Mouse (Mus musculus) midbrain, embryonic 15.5 days (tissue): Measurements from ENCODE around the gene Gm13124. TPM values are rescaled to one million over a fixed set of nuclear protein-coding genes. Genes with fewer than 3 reads are reported as not detected.
"Not testable (repeated sequence)": the region's sequence is repeated elsewhere in the genome, so short reads cannot be mapped to it uniquely, and the experiment has no call there.

ENCODE experiments used
- ATAC-seq: fragments of 200-750 bp; cut with Nextera tagmentation; replicated peaks from 2 replicates; pipeline ENCODE4 v1.8.0; 2017; ENCODE audit warnings: moderate TSS enrichment
- H3K27ac ChIP-seq: fragments of 300-500 bp; sonication (generic); 2 replicates; pipeline ENCODE4 v1.5.1; 2015; ENCODE audit warnings: mild to moderate bottlenecking, inconsistent platforms
- H3K27me3 ChIP-seq: fragments of 300-500 bp; sonication (generic); replicated peaks from 2 replicates; pipeline ENCODE4 v1.6.1; 2015; ENCODE audit warnings: inconsistent platforms
- H3K36me3 ChIP-seq: fragments of 300-500 bp; sonication (generic); replicated peaks from 2 replicates; pipeline ENCODE4 v1.6.1; 2015; ENCODE audit warnings: inconsistent platforms
- H3K4me1 ChIP-seq: fragments of 300-500 bp; sonication (generic); 2 replicates; pipeline ENCODE4 v1.6.1; 2015; ENCODE audit warnings: inconsistent platforms
- H3K4me2 ChIP-seq: fragments of 300-500 bp; sonication (generic); 2 replicates; pipeline ENCODE4 v1.6.1; 2015; ENCODE audit warnings: inconsistent platforms, mild to moderate bottlenecking, moderate library complexity
- H3K4me3 ChIP-seq: fragments of 300-500 bp; sonication (generic); 2 replicates; pipeline ENCODE4 v1.5.1; 2015; ENCODE audit warnings: mild to moderate bottlenecking, inconsistent platforms
- H3K9ac ChIP-seq: fragments of 300-500 bp; sonication (generic); 2 replicates; pipeline ENCODE4 v1.6.1; 2015; ENCODE audit warnings: mild to moderate bottlenecking, inconsistent platforms
- H3K9me3 ChIP-seq: fragments of 300-500 bp; sonication (generic); 2 replicates; pipeline ENCODE4 v1.6.1; 2016; ENCODE audit warnings: inconsistent platforms
- WGBS: fragments of 180-500 bp; shearing (Covaris S2); methylation state at CpG from one replicate; pipeline ENCODE4 v1.1.7; 2015; ENCODE audit warnings: mixed read lengths; 5-methylcytosine and 5-hydroxymethylcytosine counted together
- polyA plus RNA-seq: library from polyadenylated mRNA; unstranded; fragments of >200 nt; fragmentation: Nextera tagmentation; extraction: Ambion mirVana; gene quantifications from 2 replicates; pipeline ENCODE4 v1.2.1, GENCODE M21; 2015

Gene Gm13124
- not detected in 2 replicates for polyA plus RNA-seq

DNA sequence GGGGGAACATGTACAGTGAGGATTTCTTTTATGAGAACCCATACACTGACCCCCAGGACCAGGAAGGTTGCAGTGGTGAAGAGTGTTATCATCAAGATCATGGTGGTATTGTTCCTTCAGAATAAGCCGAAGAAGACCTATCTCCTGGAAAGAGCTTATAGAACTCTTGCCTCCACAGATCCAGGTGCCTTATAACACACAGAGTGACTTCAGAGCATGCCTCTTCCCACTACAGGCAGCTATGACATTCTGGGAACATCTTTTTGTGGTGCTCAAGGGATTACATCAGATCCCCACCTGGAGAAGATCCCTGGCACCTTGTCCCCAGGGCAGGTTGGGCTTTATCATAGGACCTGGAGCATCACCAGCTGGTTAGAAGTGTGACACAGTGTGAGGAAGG, at the start of gene Gm13124:
Gene Gm13124, minus strand, starts transcription at position 101 of the 400 bp plus-strand sequence.
- Histone ChIP-seq H3K9me3 (peaks cover 32% of the 10 kb centered on the region; the same call in 1 of the 2 replicates), H3K4me2 (no peak within 1 kb of the TSS), H3K36me3 (no peaks in the 10 kb centered on the region), H3K27ac (no peak within 1 kb of the TSS), H3K4me3 (no peak within 1 kb of the TSS), H3K4me1 (no peaks in the 10 kb centered on the region), H3K27me3 (no peaks in the 10 kb centered on the region), H3K9ac (no peak within 1 kb of the TSS)
- no peak for ATAC-seq
- WGBS, result 93% methylated on average over 1 of the region's 1 CpGs

DNA sequence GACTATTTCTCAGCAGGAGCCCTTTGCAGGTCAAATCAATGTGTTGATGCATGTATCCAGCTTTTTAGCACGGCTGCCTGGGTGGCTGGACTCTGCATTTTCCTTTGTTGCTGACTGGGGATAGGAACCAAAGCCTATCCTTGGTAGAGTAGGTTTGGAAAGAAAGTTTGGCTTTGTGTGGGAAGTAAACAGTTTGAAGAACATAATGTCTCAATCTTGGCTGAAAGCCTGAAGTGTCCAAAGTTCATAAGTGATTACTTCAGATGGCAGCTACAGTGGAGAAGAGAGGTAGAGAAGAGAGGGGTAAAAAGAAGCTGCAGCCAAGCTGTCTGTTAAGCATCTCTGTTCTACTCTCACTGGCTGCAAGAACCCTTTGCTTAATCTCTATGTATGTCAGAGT, 49.7 kb upstream of the Gm13124 start:
- Histone ChIP-seq H3K9ac (no peak overlapping the region), H3K4me2 (no peak overlapping the region), H3K27ac (no peak overlapping the region), H3K4me1 (no peaks in the 10 kb centered on the region), H3K4me3 (no peak overlapping the region), H3K27me3 (no peaks in the 10 kb centered on the region), H3K36me3 (no peaks in the 10 kb centered on the region), H3K9me3 (peaks cover 48% of the 10 kb centered on the region)
- no peak for ATAC-seq
- 63% methylated on average over 1 of the region's 1 CpGs for WGBS

DNA sequence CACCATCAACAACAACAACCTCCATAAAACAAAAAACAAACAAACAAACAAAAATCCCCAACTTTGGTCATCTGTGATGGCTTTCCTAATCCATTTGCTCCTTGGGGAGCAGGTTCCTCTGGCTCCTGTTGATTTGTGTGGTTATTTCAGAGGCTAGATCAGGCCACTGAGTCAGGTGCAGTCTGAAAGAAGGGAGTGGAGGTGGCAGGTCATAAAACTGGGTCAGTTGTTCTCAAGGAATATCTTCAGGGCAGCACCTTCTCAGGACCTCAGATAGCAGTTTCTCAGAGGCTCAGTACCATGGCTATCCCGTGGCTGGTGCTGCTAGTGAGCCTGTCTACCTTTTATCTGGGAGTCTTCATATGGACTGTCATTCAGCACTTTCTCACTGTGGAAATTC, 48.5 kb upstream of the Gm13124 start, which contains the start of gene Aadacl4:
Gene Aadacl4, plus strand, starts transcription at position 301 of the 400 bp plus-strand sequence.
- Histone ChIP-seq H3K4me1 (no peaks in the 10 kb centered on the region), H3K4me3 (no peak within 1 kb of the TSS), H3K9ac (no peak within 1 kb of the TSS), H3K9me3 (peaks cover 39% of the 10 kb centered on the region; the same call in 1 of the 2 replicates), H3K27me3 (no peaks in the 10 kb centered on the region), H3K27ac (no peak within 1 kb of the TSS), H3K4me2 (no peak within 1 kb of the TSS), H3K36me3 (no peaks in the 10 kb centered on the region)
- ATAC-seq, result no peak
- 43% methylated on average over 1 of the region's 1 CpGs for WGBS

DNA sequence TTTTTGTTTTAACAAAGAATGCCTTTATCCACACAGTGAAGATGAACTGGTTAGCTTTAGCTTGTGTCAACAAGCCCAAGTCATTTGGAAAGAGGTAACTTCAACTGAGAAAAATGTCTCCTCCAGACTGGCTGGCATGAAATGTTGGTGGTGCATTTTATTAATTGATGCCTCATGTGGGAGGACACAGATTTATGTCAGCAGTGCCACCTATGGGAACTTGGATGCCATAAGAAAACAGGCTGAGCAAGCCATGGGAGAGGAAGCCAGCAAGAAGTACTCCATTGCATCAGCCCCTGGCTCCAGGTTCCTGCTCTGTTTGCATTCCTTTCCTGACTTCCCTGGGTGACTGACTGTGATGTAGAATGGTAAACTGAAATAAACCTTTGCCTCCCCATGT, 27.9 kb upstream of the Gm13124 start:
- Histone ChIP-seq H3K9ac (no peak overlapping the region), H3K4me3 (no peak overlapping the region), H3K4me1 (no peaks in the 10 kb centered on the region), H3K27me3 (no peaks in the 10 kb centered on the region), H3K27ac (no peak overlapping the region), H3K36me3 (no peaks in the 10 kb centered on the region), H3K9me3 (peaks cover 12% of the 10 kb centered on the region; the same call in 1 of the 2 replicates), H3K4me2 (no peak overlapping the region)
- no peak for ATAC-seq

DNA sequence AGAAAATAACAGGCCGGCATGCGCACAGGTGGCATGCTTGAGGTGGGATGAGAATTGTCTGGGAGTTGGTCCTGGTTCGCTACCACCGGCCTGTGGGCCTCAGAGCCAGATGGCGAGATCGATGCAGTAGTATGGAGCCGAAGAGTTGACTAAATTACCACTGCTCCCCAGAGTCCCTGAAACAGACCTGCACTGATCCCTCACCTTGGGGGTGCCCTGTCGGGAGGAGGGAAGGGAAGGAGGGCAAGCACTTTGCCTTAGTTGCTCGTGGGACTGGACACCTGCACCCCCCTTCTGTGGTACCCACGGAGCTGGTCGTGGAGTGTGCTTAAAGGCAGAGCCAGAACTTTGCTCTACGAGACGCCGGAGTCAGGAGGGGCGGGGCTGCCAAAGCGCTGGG, 21.3 kb upstream of the Gm13124 start:
- ATAC-seq, H3K4me1 ChIP-seq, H3K4me3 ChIP-seq, H3K27ac ChIP-seq, H3K36me3 ChIP-seq, H3K4me2 ChIP-seq, H3K27me3 ChIP-seq, H3K9ac ChIP-seq: not testable (repeated sequence)
- WGBS, result 86% methylated on average over 12 of the region's 16 CpGs
- H3K9me3 ChIP-seq, result peaks cover 11% of the 10 kb centered on the region

DNA sequence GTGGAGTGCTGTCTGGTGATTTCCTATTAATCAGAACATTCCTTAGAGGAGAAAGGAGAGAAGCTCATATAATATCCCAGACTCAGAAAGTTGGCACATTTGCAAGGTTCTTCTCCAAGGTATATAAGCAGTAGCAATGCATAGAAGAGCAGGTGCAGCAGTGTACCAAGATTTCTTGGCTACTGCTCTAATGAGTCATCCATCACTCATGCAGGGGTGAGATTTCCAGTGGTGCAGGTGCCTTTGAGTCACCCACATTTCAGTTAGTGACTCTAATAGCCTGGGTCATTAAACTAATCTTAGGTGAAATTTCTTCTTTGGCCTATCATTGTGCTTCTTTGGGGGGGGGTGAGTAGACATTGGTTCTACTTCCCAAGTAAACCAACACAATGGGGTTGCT, 2.8 kb upstream of the Gm13124 start:
- no peak for ATAC-seq
- no peaks in the 10 kb centered on the region for H3K4me1 ChIP-seq
- no peak overlapping the region for H3K9ac ChIP-seq
- no peaks in the 10 kb centered on the region for H3K27me3 ChIP-seq
- peaks cover 23% of the 10 kb centered on the region; the same call in 1 of the 2 replicates for H3K9me3 ChIP-seq
- no peak overlapping the region for H3K4me3 ChIP-seq
- H3K4me2 ChIP-seq, result no peak overlapping the region
- H3K36me3 ChIP-seq, result no peaks in the 10 kb centered on the region
- H3K27ac ChIP-seq, result no peak overlapping the region

DNA sequence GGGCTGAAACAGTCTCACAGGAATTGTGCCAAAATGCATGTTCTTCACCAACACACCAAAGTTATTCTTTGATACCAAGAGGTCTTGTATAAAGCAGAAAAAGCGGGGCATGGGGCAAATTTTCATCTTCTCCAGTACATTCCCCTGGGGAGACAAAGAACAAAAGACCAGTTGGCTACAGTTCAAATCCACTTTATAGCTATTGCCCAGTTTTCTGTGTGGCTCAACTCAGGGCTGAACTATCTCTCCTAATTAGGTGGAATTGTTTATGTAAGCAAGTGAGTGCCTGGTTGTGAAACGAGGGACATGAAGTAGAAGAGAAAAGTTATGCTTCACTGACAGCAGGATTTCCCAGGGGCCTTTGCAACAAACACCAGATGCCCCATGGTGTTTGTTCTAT, 3.7 kb downstream of the Gm13124 start:
- Histone ChIP-seq H3K9ac (no peak overlapping the region), H3K36me3 (no peaks in the 10 kb centered on the region), H3K4me1 (no peaks in the 10 kb centered on the region), H3K9me3 (peaks cover 34% of the 10 kb centered on the region), H3K27me3 (no peaks in the 10 kb centered on the region), H3K4me2 (no peak overlapping the region), H3K4me3 (no peak overlapping the region), H3K27ac (no peak overlapping the region)
- 63% methylated on average over 2 of the region's 2 CpGs for WGBS
- no peak for ATAC-seq

DNA sequence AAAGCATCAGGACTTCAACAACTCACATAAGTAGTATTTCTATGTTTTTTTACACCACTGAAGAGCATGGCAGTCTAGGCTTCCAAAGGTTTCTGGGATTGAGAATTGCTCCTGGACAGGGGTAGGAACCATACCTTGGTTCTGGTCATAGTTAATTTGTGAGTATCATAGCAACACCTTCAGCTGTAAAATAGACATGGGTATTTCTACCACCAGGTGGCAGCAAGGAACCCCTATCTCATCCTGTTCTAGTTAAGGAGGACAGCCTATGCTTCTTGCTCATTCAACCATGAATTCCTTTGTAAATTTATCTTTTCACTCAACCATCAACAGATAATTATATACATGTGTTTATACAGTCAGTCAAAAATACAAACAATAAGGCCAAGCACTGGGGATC, 5.1 kb downstream of the Gm13124 start:
- Histone ChIP-seq H3K36me3 (no peaks in the 10 kb centered on the region), H3K9ac (no peak overlapping the region), H3K27ac (no peak overlapping the region), H3K4me1 (no peaks in the 10 kb centered on the region), H3K4me3 (no peak overlapping the region), H3K4me2 (no peak overlapping the region), H3K27me3 (no peaks in the 10 kb centered on the region), H3K9me3 (peaks cover 40% of the 10 kb centered on the region)
- ATAC-seq, result no peak

DNA sequence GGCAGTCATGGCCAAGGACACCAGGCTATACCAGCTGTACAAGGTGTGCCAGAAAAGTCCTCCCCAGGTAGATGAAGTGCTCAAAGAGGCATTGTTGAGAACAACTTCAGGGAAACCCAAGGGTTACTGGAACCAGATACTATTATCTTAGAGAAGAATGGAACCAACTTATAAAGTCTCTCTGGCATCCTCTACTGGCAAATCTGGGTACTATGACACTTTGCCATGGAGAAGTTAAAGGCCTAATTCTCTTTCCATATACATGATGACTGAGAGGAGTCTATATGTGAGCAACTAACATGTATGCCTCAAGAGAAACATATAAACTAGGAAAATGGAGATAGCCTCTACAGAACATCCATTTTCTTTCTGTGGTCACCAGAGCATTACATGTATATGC, 13.8 kb downstream of the Gm13124 start:
- no peak overlapping the region for H3K4me3 ChIP-seq
- H3K4me1 ChIP-seq, result no peaks in the 10 kb centered on the region
- no peak overlapping the region for H3K27ac ChIP-seq
- H3K36me3 ChIP-seq, result no peaks in the 10 kb centered on the region
- ATAC-seq, result no peak
- H3K9ac ChIP-seq, result no peak overlapping the region
- peaks cover 27% of the 10 kb centered on the region for H3K9me3 ChIP-seq
- no peak overlapping the region for H3K4me2 ChIP-seq
- no peaks in the 10 kb centered on the region for H3K27me3 ChIP-seq

DNA sequence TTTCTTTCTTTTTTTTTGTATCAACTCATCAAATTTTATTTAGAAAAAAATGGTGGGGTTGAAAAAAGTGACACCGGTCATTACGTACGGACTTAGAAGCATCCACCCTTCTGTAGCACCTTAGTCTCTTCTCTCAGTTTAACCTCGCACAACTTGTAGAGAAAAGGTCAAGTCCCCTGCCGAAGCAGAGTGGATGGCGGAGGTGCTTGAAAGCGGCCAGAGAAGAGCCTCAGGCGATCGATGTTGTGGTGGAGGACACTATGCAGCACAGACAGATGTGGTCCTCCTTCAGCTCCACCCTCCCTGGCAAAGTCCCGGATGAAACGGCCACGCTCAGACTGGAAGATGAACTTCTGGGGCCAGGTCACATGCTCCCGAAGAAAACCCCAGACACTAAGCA, 19.6 kb downstream of the Gm13124 start:
- H3K27ac ChIP-seq, H3K4me1 ChIP-seq, H3K4me2 ChIP-seq, H3K9ac ChIP-seq, H3K4me3 ChIP-seq, H3K36me3 ChIP-seq, H3K27me3 ChIP-seq, ATAC-seq: not testable (repeated sequence)
- peaks cover 20% of the 10 kb centered on the region for H3K9me3 ChIP-seq
- WGBS, result 92% methylated on average over 13 of the region's 13 CpGs

DNA sequence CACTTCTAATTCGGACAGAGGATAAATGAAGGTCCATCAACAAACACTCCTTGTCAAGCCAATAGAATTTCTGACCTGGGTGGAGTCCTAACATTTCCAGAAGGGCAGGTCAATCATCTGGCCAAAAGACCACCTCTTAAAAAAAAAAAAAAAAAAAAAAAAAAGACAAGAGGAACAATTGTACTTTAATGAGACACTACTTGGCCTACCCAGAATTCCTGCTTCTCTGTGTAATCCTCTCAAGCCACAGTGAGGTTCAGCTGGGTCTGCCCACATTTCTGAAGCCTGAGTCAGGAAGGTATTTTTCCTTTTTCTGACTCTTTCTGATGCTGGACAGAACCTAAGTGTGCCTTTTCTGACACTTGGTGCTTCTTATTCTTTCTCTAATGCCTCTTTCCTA, 20.2 kb downstream of the Gm13124 start:
- WGBS, result 77% methylated on average over 1 of the region's 1 CpGs
- Histone ChIP-seq H3K4me1 (no peaks in the 10 kb centered on the region), H3K27ac (no peak overlapping the region), H3K27me3 (no peaks in the 10 kb centered on the region), H3K36me3 (no peaks in the 10 kb centered on the region), H3K4me3 (no peak overlapping the region), H3K9me3 (peaks cover 23% of the 10 kb centered on the region), H3K9ac (no peak overlapping the region), H3K4me2 (no peak overlapping the region)
- no peak for ATAC-seq

DNA sequence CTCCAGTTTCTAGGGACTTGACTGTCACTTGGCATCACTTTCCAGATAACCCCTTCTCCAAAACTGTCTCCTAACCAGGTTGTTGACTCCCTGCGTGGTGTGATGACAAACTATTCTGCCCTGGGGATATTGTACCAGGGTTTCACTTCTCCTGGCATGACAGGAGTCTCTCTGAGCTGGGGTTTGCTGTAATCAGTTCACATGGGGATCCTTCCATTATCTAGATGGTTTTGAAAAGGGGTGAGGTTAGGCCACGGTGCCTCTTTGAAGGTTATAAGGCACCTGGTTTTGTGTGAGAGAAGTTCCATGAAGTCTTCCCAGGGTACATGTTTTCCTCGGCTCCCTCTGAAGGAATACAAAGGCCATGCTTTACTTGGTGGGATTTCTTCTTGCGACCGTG, 45.4 kb downstream of the Gm13124 start, which contains the start of gene 9430007A20Rik:
Gene 9430007A20Rik, plus strand, starts transcription at position 301 of the 400 bp plus-strand sequence.
- H3K9me3 ChIP-seq, result peaks cover 34% of the 10 kb centered on the region
- 78% methylated on average over 5 of the region's 5 CpGs for WGBS
- ATAC-seq, result no peak
- H3K36me3 ChIP-seq, result no peaks in the 10 kb centered on the region
- H3K4me3 ChIP-seq, result no peak within 1 kb of the TSS
- H3K4me1 ChIP-seq, result no peaks in the 10 kb centered on the region
- H3K27me3 ChIP-seq, result no peaks in the 10 kb centered on the region
- no peak within 1 kb of the TSS for H3K4me2 ChIP-seq
- no peak within 1 kb of the TSS for H3K27ac ChIP-seq
- no peak within 1 kb of the TSS for H3K9ac ChIP-seq

DNA sequence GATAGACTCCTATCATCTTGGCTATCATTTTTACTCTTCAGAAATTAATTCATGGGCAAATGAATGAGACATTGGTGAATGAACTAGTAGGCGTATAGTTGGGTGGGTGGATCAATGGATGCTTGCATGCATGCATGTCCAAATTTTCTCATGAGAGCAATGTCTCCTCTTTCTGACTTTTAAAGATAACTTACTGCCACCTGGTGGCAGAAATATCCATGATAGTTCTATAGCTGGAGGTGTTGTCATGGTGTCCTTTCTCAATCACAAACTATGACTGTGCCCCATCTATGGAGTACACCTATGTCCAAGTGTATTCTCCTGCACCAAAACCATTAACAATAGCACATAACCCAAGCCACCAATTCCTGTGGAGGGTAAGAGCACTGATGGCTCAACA, 58.4 kb downstream of the Gm13124 start:
- Histone ChIP-seq H3K27ac (no peak overlapping the region), H3K4me3 (no peak overlapping the region), H3K9ac (no peak overlapping the region), H3K9me3 (peaks cover 26% of the 10 kb centered on the region), H3K36me3 (no peaks in the 10 kb centered on the region), H3K4me2 (no peak overlapping the region), H3K27me3 (no peaks in the 10 kb centered on the region), H3K4me1 (no peaks in the 10 kb centered on the region)
- 90% methylated on average over 1 of the region's 1 CpGs for WGBS
- ATAC-seq, result no peak
